Mouse (Mus musculus): ENCODE data around the gene Celf1.

GRCm38 (mm10) chr2:91053934-91054382, 113.8 kb downstream of the Celf1 start, which contains the start of gene Psmc3:
- TF ChIP-seq CTCF (IDR thresholded peaks at IDR 0.05; ENCODE audit: low read depth, low read length) (no peak), POLR2A (IDR thresholded peaks at IDR 0.05; ENCODE audit: borderline replicate concordance, low read depth, low read length) (no peak)

Measured in bone marrow macrophage, adult 2 months (primary cell).